Mouse (Mus musculus) WW6 (cell line): Measurements from ENCODE around the gene Mlip.
A peak's percentile ranks its signal among the peaks of the same experiment; 100 is the strongest.

Experiments used
- DNase-seq: peaks from one replicate; pipeline ENCODE4 v3.0.0-alpha.2; 2013; ENCODE audit warnings: low read depth, low spot score

The Mlip gene

DNA sequence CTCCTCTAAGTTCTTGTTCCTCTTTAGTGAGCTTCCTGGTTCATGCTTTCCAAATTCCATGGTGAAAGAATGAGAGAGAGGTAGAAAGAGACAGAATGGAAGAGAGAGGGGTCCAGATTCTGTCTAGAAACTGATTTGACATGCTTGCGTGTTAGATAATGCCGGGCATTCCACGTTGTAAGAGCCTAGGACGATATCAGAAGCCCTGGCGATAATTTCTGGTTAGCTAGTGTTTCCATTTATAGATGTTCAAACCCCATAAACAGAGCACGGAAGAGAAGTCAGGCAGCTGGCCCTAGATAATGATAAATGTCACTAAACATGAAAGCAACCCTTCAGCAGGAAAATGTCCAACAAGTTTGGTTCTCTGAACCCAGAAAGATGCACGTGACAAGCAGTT lies 5.1 kb downstream of the Mlip start:
- no peak for DNase-seq

DNA sequence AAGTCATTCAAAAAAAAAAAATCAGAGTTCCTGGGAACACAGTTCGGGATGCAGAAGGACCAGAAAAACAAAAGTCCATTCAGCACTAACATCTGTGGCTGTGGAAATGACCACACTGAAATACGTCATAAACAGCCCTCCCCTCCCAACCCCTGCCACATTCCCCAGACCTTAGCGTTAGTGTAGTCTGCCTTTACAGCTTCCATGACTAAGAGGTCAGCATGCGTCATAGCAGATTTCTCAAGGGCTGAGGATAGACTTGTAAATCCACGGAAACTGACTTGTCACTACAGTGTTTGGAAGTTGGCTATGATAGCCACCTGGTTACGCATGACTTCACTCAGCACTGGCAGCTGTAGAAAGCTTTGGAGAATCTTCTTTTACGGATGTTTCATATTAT lies 8.5 kb downstream of the Mlip start:
- no peak for DNase-seq

DNA sequence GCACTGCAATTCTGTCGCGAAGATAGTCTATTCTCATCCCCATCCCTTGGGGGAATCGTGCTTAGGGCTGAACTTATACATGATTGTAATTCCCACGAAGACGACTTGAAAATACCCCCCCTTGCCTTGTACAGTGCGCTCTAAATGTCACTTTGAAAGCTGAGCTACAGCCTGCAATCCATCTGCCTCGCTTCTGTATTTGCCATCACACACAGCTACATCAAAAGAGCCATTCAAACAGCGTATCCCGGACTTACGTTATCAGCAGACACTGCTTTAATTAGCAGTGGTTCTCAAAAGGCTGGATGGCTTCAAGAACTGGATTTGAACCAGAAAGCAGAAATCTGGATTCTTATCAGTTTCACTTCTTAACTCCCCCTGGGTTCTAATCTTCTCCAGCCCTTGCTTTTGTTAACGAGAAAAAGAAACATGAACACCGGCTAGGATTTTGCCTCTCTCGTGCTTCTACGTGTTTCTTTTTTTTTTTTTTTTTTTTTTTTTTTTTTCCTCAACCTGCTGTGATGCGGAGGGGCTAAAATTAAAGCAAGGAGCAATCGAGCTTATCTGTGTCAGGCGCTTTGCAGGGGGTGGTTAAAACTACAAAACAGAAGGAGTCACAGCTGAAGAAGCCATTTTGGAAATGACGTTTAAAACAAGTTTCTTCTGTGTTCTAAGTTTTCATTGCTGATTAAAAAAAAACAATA lies 12.5 kb downstream of the Mlip start:
- no peak for DNase-seq

DNA sequence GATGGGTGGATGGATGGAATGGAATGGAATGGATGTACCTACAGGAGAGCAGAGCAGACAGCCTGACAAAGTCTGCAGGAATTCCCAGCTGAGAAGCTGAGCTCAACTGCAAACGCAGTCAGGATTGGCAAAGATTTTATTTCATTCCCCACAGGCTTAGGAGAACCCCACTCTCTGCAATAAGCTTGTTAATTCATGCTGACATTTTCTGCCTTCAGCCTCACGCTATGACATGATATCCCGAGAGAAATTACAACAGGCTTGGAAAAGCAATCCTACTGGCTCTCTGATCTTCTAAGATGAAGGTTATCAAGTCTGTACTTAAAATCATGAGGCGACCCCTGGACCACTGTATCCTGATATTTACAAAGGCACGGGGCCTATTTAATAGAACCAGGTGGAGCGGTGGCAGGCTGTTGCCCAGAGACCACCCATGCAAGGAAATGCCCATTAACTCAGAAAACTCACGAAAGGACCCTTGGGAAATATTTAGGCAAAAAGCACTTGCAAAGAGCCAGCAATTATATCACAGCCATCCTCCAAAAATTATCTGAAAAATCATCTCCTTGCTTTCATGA lies 13.1 kb downstream of the Mlip start:
- DNase-seq = no peak

DNA sequence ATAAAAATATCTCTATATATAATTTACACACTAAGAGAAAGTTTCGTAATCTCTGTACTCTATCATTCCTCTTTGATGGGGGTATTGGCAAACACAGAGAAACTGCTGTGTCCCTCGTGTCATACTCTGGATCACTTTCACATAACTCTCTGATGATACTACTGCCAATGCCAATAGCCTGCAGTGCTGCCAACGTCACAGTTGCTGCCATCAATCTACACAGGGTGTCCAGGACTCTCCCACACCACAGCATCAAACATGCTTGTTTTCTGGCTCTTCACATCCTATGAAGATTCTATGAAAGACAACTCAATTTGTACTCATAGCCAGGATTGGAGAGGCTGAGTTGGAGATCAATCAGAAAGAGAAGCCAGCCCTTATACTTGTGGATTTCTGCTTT lies 17.4 kb downstream of the Mlip start:
- DNase-seq = no peak

DNA sequence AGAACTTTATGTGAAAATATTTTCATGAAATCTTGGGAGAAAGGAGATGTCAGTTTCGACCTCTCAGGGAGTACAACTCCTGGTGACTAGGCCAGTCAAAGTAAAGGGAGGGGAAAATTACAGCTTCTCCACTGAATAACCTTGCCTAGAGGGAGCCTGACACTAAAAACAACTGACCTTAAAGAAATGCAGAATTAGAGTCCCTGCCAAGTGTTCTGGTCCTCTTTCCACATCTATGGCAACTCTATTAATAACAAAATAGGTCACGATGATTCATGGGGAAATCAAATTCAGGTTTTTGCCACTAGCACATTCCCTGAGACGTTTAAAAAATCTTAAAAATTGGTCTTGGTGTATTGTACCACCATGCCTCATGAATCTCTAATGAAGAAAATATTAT lies 34.4 kb downstream of the Mlip start:
- DNase-seq = no peak

DNA sequence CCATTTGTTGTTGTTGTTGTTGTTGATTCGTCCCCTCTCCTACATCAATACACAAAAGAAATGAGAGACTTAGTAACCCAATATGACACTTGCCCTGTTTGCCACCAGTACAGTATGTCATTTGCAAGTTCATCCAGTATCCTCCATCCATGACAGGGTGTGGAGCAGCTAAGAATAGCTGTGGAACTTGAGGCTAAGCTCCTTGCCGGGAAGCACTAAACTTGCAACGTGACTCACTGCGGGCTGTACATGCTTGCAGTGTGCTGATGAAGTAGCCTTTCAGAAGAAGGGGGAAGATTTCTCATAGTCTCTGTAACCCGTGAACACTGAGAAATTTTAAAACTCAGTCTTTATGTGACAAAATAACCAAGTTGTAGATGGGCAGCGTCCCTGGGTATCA lies 42.2 kb downstream of the Mlip start:
- no peak for DNase-seq

DNA sequence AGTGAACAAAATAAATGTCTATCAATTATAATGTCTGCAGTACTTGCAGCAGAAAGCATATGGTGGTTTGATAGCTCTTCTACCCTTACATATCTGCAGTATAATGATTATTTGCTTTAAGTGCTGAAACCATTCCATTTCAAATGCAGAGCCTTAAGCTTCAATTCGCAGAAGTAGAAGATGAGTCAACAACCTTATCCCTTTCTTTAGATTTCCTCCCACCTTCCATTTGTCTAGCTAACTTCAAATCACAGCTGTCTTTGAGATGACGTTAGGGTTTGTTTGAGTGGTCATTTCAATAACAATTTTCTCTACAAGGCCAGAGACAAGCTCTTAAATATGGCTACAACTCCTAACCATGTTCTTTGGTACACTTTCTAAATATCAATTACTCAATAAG lies 47.4 kb downstream of the Mlip start:
- DNase-seq = no peak

DNA sequence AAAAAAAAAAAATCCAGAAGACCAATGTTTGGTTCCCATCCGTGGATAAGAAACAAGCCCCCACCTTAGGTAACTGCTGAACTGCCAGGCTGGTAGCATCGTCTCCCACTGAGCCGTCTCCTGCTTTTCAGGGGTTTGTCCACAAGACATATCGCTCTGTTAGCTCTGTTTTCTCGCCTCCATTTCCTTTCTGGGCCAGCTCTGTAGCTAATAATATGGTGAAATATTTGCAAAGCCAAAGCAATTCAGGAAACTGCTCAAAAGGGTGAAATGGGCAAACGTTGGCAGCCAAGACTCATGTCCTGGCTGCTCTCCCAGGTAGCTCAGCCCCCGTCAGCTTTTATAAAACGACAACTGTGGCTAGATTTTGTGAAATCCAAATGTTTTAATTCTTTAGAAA lies 50.4 kb downstream of the Mlip start:
- DNase-seq = no peak

DNA sequence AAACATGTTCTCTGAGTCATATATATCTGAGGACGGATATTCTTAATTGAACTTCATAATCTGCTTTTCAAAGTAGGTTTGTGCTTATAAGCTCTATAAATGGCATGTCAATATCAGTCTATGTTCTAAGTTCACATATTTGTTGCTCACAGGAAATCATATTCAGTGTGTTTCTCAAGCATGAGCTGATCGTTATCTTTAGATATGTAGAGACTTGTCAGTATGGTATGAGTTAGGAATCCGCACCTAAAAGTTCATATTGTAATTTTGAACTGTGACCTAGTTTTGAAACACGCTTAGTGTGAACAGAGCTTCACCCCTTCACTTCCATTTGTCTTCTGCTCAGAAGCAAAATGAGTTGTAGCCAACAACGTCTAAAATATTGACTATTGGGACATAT lies 64.8 kb downstream of the Mlip start:
- no peak for DNase-seq

DNA sequence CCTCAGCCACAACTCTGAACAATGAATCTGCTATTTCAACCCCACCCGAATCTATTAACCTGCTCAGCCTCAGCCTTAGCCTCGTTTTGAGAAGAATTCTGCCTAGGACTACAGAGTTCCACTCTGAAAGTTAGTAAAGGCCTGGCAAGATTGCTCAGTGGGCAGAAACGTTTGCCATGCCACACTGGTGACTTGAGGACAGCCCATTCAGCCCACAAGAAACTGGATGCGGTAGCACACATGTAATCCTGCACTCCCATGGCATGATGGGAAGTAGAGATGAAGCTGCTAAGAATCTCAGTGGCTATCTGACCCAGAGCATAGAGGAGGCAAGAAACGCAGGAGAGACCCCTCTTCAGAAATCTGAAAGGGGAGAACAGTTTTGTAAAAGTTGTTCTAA lies 73.4 kb downstream of the Mlip start:
- DNase-seq = no peak

DNA sequence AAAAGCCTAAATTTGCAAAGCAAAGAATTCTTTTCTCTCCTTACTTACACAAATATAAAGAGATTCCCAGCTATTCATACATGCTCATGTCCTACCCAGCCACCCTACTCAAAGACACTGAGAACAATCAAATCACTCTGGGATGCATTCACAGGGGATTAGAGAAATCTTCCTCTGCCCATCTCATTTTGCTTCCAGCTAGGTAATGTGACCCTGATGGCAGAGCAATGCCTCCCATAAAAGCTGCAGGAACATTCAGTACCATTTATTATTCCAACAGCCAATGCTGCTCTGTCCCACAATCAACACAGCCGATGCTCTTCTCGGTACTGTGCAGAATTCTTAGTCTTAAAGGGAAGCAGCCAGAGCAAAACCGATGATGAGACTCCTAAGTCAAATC lies 74.7 kb downstream of the Mlip start:
- no peak for DNase-seq

DNA sequence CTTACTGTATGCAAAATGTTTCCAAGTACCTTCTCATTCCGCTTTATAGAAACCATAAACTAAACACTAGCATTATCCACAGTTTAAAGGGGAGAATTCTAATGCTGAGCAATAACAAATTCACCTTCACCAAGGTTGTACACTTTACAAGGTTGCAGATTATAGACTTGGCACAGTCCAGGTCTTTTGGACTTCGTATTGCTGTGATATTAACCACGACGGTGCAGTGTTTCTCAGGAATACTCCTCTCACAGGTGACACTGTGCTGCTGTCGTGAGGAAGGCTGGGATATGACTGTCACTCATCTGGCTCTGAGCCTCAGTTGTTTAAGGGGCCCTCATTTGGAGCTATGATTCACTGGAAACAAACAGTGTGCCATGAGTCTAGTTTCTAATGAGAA lies 75.5 kb downstream of the Mlip start:
- no peak for DNase-seq

DNA sequence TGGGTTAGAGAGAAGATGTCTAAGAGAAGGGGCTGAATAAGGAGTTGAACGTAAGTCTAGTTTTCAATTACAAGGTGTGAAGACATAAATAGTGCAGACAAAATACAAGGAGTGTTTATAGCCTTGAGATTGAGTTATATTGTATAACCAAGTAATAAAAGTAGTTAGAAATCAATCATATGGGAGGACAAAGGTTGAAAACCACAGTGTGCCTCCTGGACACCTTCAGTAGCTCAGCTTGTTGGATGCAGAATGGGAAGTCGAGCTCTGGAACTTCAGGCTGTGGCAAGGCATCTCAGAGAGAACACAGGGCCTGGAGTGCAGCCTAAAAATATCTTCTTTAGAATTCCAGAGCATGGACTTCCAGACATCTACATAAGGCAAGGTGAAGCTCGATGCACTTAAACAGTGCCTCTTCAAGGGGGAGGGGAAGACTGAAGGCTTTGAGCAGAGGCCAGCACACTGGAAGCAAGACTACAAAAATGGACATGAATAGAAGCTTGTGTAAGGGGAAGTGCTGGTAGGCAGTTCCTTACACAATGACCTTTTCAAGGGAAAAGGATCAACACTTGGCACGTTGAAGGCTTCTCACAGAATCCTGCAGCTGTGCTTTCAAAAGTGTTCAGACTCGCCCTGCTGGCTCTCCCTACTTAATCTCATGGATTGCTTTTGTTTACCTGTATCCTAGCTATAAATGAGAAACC lies 76.2 kb downstream of the Mlip start:
- DNase-seq = no peak

DNA sequence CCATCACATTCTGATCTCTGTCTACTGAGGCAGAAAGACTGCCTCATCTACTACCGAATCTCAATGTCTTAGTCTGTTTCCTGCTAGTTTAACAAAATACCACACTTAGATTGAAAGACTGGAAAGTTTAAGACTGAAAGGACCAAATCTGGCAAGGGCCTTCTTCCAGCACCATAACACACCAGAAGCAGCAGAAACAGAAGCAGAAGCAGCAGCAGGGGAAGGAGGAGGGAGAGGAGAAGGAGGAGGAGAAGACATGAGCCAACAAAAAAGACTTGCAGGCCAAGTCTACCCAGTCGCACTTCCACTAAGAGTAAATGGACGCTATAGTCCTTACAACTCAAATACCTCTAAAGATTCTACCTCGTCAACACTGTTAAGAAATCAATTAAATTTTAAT lies 80.0 kb downstream of the Mlip start:
- DNase-seq = no peak

DNA sequence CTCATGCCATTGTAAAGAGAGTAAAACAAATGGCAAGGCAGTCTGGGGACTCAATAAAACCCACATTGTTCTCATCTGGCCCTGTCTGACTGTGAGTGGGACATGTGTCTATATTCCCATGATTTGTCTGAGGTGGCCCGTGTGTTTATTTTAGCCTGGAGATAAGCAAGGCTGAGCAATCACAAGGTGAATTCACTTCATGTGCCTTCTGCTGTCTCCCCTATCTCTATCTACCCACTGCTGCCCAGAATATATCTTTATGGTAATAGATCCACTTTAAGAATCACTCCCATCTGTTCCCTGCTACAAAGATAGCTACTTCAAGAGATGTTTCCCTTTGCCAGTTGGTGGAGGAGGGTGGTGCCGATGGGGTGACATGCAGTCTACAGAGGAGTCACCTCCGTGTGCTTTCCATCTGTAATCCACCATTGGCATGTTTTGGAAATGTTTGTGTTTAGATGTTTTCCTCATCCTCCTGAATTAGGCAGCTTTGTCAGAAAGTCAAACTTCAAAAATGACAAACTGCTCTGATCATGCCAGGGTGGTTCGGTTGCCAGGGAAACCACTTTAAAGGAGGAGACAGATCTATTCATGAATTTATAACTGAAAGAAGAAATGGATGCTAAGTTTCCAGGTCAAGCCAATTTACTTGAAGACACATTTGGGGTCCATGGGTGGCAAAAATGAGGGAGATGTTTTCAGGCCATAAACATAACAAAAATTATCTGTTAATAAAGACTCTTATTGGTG lies 87.3 kb downstream of the Mlip start:
- no peak for DNase-seq

DNA sequence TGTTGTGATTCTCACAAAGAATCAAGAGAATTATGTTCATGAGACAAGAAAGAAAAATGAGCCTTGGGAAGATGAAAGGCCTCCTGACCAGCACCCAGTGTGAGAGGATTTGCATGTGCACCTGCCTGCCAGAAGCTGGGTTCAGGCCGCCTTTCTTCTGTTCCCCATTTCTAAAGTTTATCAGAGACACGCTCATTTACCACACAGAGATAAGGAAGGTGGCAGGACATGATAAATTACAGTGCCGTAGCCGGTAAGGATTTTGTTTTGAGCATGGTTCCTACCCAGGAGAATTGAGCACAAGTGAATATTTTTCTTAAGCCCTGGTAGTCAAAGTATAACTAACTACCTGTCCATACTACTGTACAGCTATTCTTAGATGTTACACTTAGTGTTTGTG lies 93.7 kb downstream of the Mlip start:
- no peak for DNase-seq

DNA sequence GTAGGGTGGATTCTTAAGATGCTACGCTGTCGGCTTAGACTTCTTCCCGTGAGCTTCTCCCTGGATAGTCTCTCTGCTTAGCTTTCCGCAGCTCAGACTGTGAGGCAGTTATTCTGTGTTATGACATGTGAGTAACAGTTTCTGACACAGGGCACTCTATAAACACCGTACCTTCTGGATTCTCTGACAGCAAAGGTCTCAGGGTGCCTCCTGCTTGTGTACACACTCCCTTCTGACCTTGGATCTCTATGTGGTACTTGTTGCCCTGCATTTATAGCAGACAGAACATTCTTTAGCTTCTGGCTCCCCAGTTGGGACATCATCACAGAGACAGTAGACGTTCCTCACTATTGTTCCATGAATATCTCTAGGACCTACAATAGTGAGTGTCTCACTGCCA lies 94.5 kb downstream of the Mlip start:
- no peak for DNase-seq

DNA sequence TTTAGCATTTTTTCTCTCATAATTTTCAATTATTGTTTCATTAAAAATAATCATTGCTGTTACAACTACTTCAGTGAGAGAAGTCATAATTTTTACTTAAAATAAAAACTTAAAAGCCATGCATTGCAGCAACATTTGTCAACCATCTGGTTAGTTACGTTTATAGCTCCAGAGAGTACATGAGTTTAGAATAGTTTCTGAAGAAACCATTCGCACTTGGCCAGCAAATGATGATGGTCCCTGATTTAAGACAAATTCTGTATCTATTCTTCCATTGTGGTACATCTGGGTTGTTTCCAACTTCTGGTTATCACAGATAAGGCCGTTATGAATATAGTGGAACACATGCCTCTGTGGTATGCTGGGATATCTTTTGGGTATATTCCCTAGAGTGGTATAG lies 98.3 kb downstream of the Mlip start:
- DNase-seq = no peak

DNA sequence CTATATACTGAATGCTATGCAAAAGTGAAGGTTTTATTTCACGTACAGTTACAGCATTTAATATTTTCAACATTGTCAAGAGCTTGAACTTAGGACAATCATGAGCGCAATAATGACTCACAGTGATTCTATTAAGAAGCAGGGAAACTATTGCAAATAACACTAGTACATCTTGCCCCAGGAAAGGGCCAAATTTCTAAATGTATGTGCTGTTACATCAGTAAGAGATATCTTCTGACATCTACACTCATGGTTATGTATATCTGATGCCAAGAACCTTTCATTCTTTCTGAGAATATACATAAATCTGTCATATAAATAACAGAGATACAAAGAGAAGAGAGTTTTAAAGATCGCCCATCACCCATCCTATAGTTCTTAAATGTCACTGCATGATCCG lies 100.0 kb downstream of the Mlip start:
- no peak for DNase-seq

DNA sequence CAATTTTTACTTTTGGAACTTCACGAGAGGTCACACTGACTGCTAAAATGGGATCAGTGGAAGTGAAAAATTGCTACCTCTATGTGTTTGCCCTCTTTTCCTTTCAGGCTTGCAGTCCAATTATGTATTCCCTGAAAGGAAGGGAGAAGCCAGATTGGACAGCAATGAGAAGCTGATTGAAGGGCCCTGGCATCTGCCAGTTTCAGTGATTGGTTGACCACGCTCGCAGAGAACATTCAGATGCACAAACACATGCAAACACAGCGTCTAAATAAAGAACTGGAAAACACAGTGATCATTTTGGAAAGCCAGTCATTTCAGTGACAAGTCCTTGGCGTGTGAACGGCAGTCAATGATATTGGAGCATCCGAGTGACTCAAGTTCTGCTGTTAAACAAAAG lies 100.6 kb downstream of the Mlip start:
- DNase-seq = no peak

DNA sequence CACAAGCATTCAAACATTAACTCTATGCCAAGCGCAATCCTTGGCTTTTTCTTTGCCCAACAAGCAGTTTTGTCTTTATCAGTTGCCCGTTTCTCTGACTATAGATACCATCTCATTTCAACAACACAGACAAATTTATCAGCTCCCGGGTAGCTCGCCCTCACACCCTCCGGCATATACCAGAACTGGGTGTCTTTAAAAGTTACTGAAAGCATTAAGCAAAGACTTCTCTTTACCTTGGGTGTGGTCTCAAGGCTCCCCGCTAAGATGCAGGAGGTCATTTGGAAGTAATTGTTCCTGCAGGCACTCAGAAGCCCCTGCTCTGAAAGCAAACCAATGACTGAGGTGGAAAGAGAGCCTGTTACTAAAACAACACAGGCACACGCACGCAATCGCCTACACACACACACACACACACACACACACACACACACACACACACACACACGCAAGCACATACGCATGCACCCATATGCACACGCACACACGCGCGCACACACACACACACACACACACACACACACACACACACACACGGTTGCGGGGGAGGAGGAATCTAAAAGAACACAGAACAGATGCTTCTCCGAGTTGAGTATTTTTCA lies 101.2 kb downstream of the Mlip start:
- DNase-seq = peak; percentile 5
